20 mouse cellular contexts compared by ENCODE assay signal in genomic region chr2:31109960-31110548, GRCm38 (mm10). TPM values are rescaled to one million over a fixed set of nuclear protein-coding genes. Genes with fewer than 3 reads are reported as not detected.
A peak's percentile ranks its signal among the peaks of the same experiment; 100 is the strongest.
DNase-seq lines count a peak whose midpoint lies in the region; ATAC-seq and TF ChIP-seq lines count a peak whose summit lies in the region.
"Had no signal": no experiment of that assay in that cellular context is flagged by ENCODE, and none has a peak within 500 bp of the region (broad histone marks: within the 10 kb centered on the region; RNA-seq: fewer than 3 reads in every experiment).

No protein-coding gene starts in this region.

- WGBS in heart, postnatal 0 days, result 38% methylated on average over 12 of the region's 12 CpGs
- 30% methylated on average over 12 of the region's 12 CpGs for WGBS in liver, embryonic 12.5 days (ENCODE audit: insufficient replicate concordance)
- WGBS in midbrain, embryonic 14.5 days, result 79% methylated on average over 12 of the region's 12 CpGs

- H3K4me2 ChIP-seq in heart, postnatal 0 days (ENCODE audit: low read depth, low read length), result no peak overlapping the region
- H3K4me2 ChIP-seq in liver, embryonic 12.5 days, result peak overlapping the region; percentile 20; the same call in 1 of the 2 replicates
- H3K4me2 ChIP-seq in midbrain, embryonic 14.5 days (ENCODE audit: low read length), result no peak overlapping the region
- H3K4me2 ChIP-seq: heart, embryonic 11.5 days; hindbrain, embryonic 15.5 days; lung, embryonic 15.5 days; midbrain, embryonic 15.5 days; neural tube, embryonic 12.5 days had no signal

- H3K4me1 ChIP-seq in heart, postnatal 0 days (ENCODE audit: control insufficient read depth, insufficient read depth), result peaks cover 46% of the 10 kb centered on the region
- peaks cover 56% of the 10 kb centered on the region for H3K4me1 ChIP-seq in bone marrow macrophage, adult 2 months (ENCODE audit: control insufficient read depth, insufficient read depth, low read length)
- peaks cover 72% of the 10 kb centered on the region for H3K4me1 ChIP-seq in liver, embryonic 12.5 days
- H3K4me1 ChIP-seq in midbrain, embryonic 14.5 days (ENCODE audit: control insufficient read depth, insufficient read depth, low read length), result no peaks in the 10 kb centered on the region

- TF ChIP-seq POLR2A in bone marrow macrophage, adult 2 months (IDR thresholded peaks at IDR 0.05; ENCODE audit: borderline replicate concordance, low read depth, low read length), result no peak

- no peaks in the 10 kb centered on the region for H3K9me3 ChIP-seq in heart, postnatal 0 days (replicated peaks; ENCODE audit: control insufficient read depth, low read length)
- no peaks in the 10 kb centered on the region for H3K9me3 ChIP-seq in liver, embryonic 12.5 days (replicated peaks)
- H3K9me3 ChIP-seq in midbrain, embryonic 14.5 days (ENCODE audit: control insufficient read depth, low read length), result no peaks in the 10 kb centered on the region
- H3K9me3 ChIP-seq: hindbrain, embryonic 15.5 days; lung, embryonic 15.5 days; midbrain, embryonic 15.5 days; neural tube, embryonic 12.5 days had no signal

- H3K27ac ChIP-seq in heart, postnatal 0 days (ENCODE audit: low read depth), result 0 out of 2 replicates have a peak overlapping the region, but pooled peaks have one; percentile 2
- H3K27ac ChIP-seq in bone marrow macrophage, adult 2 months (ENCODE audit: insufficient read depth, low read depth, low read length), result peak overlapping the region; percentile 7
- no peak overlapping the region for H3K27ac ChIP-seq in liver, embryonic 12.5 days
- H3K27ac ChIP-seq in midbrain, embryonic 14.5 days (replicated peaks; ENCODE audit: low read depth, low read length), result no peak overlapping the region
- H3K27ac ChIP-seq: hindbrain, embryonic 15.5 days; lung, embryonic 15.5 days; midbrain, embryonic 15.5 days; neural tube, embryonic 12.5 days had no signal

- no peak for ATAC-seq in heart, postnatal 0 days (ENCODE audit: insufficient read depth, low read depth)
- ATAC-seq in liver, embryonic 12.5 days, result peak; percentile 56; the same call in 1 of the 2 replicates
- no peak for ATAC-seq in midbrain, embryonic 14.5 days (ENCODE audit: low FRiP score, low TSS enrichment)
- ATAC-seq: midbrain, embryonic 15.5 days; Patski had no signal

- no peaks in the 10 kb centered on the region for H3K36me3 ChIP-seq in heart, postnatal 0 days (replicated peaks; ENCODE audit: control insufficient read depth, insufficient read depth, low read length)
- H3K36me3 ChIP-seq in liver, embryonic 12.5 days, result no peaks in the 10 kb centered on the region
- H3K36me3 ChIP-seq in midbrain, embryonic 14.5 days (ENCODE audit: control insufficient read depth, insufficient read depth, low read length), result no peaks in the 10 kb centered on the region
- H3K36me3 ChIP-seq: hindbrain, embryonic 15.5 days; lung, embryonic 15.5 days; midbrain, embryonic 15.5 days; neural tube, embryonic 12.5 days had no signal

- H3K9ac ChIP-seq in heart, postnatal 0 days (replicated peaks; ENCODE audit: low read depth, low read length), result no peak overlapping the region
- no peak overlapping the region for H3K9ac ChIP-seq in liver, embryonic 12.5 days
- no peak overlapping the region for H3K9ac ChIP-seq in midbrain, embryonic 14.5 days (replicated peaks; ENCODE audit: low read length)
- H3K9ac ChIP-seq: hindbrain, embryonic 15.5 days; lung, embryonic 15.5 days; midbrain, embryonic 15.5 days; neural tube, embryonic 12.5 days had no signal

- no peaks in the 10 kb centered on the region for H3K27me3 ChIP-seq in heart, postnatal 0 days (ENCODE audit: control insufficient read depth, insufficient read depth, low read length)
- no peaks in the 10 kb centered on the region for H3K27me3 ChIP-seq in liver, embryonic 12.5 days (replicated peaks)
- no peaks in the 10 kb centered on the region for H3K27me3 ChIP-seq in midbrain, embryonic 14.5 days (ENCODE audit: control insufficient read depth, insufficient read depth, low read length)
- H3K27me3 ChIP-seq: hindbrain, embryonic 15.5 days; lung, embryonic 15.5 days; midbrain, embryonic 15.5 days; neural tube, embryonic 12.5 days; Patski had no signal

- DNase-seq in heart, postnatal 0 days (ENCODE audit: low spot score), result no peak
- DNase-seq in heart, postnatal 10 days, result no peak
- DNase-seq in ES-CJ7 (ENCODE audit: low read depth, low spot score), result peak; percentile 63
- no peak for DNase-seq in ovary, postnatal 14 days (ENCODE audit: low spot score)
- DNase-seq in midbrain, embryonic 14.5 days, result no peak
- DNase-seq: adrenal gland, postnatal 36 days; cerebellum, adult 18-20 months; embryo, embryonic 11 days; gastrocnemius, postnatal 10 days; kidney, adult 9 months; retina, postnatal 1 day; thymus, postnatal 25 days had no signal

- no peak overlapping the region for H3K4me3 ChIP-seq in heart, postnatal 0 days (ENCODE audit: low read depth, low read length)
- H3K4me3 ChIP-seq in bone marrow macrophage, adult 2 months (ENCODE audit: insufficient read depth, low read length), result no peak overlapping the region
- no peak overlapping the region for H3K4me3 ChIP-seq in liver, embryonic 12.5 days
- no peak overlapping the region for H3K4me3 ChIP-seq in midbrain, embryonic 14.5 days (replicated peaks; ENCODE audit: low read depth, low read length)
- H3K4me3 ChIP-seq: hindbrain, embryonic 15.5 days; lung, embryonic 15.5 days; midbrain, embryonic 15.5 days; neural tube, embryonic 12.5 days had no signal

- TF ChIP-seq CTCF in heart, postnatal 0 days (IDR thresholded peaks at IDR 0.05; ENCODE audit: low read depth), result no peak
- no peak for TF ChIP-seq CTCF in bone marrow macrophage, adult 2 months (IDR thresholded peaks at IDR 0.05; ENCODE audit: low read depth, low read length)

- no peak for TF ChIP-seq EP300 in heart, postnatal 0 days (IDR thresholded peaks at IDR 0.05; ENCODE audit: low read depth)

- intact Hi-C loops in heart, postnatal 10 days (cut with DNase I), result no loop called here

RNA-seq across cellular contexts. Expression of gene Fnbp1, which starts 31.8 kb away (rescaled TPM):
- total RNA-seq in heart, postnatal 0 days (2014; rRNA removed; ENCODE audit: low replicate concordance), result 6.4 and 7.7 TPM in 2 replicates
- 10.0 and 11.4 TPM in 2 replicates for polyA plus RNA-seq in heart, postnatal 0 days (2015; fragmentation: Nextera tagmentation; extraction: Ambion mirVana)
- total RNA-seq in heart, postnatal 10 days (2021), result 10 to 100 TPM; 48.6 to 60.9 TPM
- polyA plus RNA-seq in bone marrow macrophage, adult 2 months (2012; ENCODE audit: insufficient read depth, insufficient read length, missing spikeins), result 255 and 258 TPM in 2 replicates
- polyA plus RNA-seq in liver, embryonic 12.5 days (2016; fragmentation: Nextera tagmentation; extraction: Ambion mirVana), result 11.1 and 11.4 TPM in 2 replicates
- 18.3 and 21.0 TPM in 2 replicates for polyA plus RNA-seq in midbrain, embryonic 14.5 days (2014; fragmentation: Nextera tagmentation; extraction: Ambion mirVana)

RNA-seq across cellular contexts. Expression of gene Gpr107, which starts 42.1 kb away (rescaled TPM):
- total RNA-seq in heart, postnatal 0 days (2014; rRNA removed; ENCODE audit: low replicate concordance), result 42.2 and 69.4 TPM in 2 replicates
- 19.1 and 20.3 TPM in 2 replicates for polyA plus RNA-seq in heart, postnatal 0 days (2015; fragmentation: Nextera tagmentation; extraction: Ambion mirVana)
- 10 to 100 TPM; 42.1 to 42.3 TPM for total RNA-seq in heart, postnatal 10 days (2021)
- 66.1 and 80.8 TPM in 2 replicates for polyA plus RNA-seq in bone marrow macrophage, adult 2 months (2012; ENCODE audit: insufficient read depth, insufficient read length, missing spikeins)
- 18.8 and 19.3 TPM in 2 replicates for polyA plus RNA-seq in liver, embryonic 12.5 days (2016; fragmentation: Nextera tagmentation; extraction: Ambion mirVana)
- polyA plus RNA-seq in midbrain, embryonic 14.5 days (2014; fragmentation: Nextera tagmentation; extraction: Ambion mirVana), result 25.5 and 25.6 TPM in 2 replicates

Comparison
In these comparisons a context has a peak if more than half of its experiments do, and no peak if none do; other contexts are left out.
1. H3K27ac ChIP-seq: peak in heart, postnatal 0 days (single experiment) and bone marrow macrophage, adult 2 months (single experiment); none in liver, embryonic 12.5 days (single experiment) and midbrain, embryonic 14.5 days (single experiment).
2. RNA of gene Fnbp1, which starts 31.8 kb away (polyA plus RNA-seq): 255 to 258 TPM in bone marrow macrophage, adult 2 months; 18.3 to 21.0 TPM in midbrain, embryonic 14.5 days, 10.0 to 11.4 TPM in heart, postnatal 0 days and 11.1 to 11.4 TPM in liver, embryonic 12.5 days; every median in the first group is over 10 times any median in the second.